Mouse (Mus musculus) hindbrain, embryonic 14.5 days (tissue): ENCODE data around the gene Cdk15. TPM values are rescaled to one million over a fixed set of nuclear protein-coding genes. Genes with fewer than 3 reads are reported as not detected.
A peak's percentile ranks its signal among the peaks of the same experiment; 100 is the strongest.

Experiments
- ATAC-seq: fragments of 200-750 bp; cut with Nextera tagmentation; 2 replicates; pipeline ENCODE4 v1.8.0; 2017; ENCODE audit warnings: moderate number of reproducible peaks, mild to moderate bottlenecking, moderate TSS enrichment, moderate library complexity; ENCODE audit not compliant: low FRiP score
- DNase-seq: peaks from one replicate; pipeline ENCODE4 v3.0.0-alpha.2; 2015; ENCODE audit warnings: low spot score
- H3K27ac ChIP-seq: fragments of 300-500 bp; sonication (generic); 2 replicates; pipeline ENCODE4 v1.5.1; 2014; ENCODE audit warnings: mild to moderate bottlenecking, moderate library complexity
- H3K27me3 ChIP-seq: fragments of 300-500 bp; sonication (generic); 2 replicates; pipeline ENCODE4 v1.6.1; 2014; ENCODE audit warnings: mild to moderate bottlenecking, low read length, mixed read lengths; ENCODE audit not compliant: control insufficient read depth, insufficient read depth
- H3K36me3 ChIP-seq: fragments of 300-500 bp; sonication (generic); replicated peaks from 2 replicates; pipeline ENCODE4 v1.6.1; 2014; ENCODE audit not compliant: control insufficient read depth, insufficient read depth
- H3K4me1 ChIP-seq: fragments of 300-500 bp; sonication (generic); replicated peaks from 2 replicates; pipeline ENCODE4 v1.6.1; 2014; ENCODE audit warnings: antibody characterized with exemption, low read length, mixed read lengths; ENCODE audit not compliant: control insufficient read depth, insufficient read depth
- H3K4me2 ChIP-seq: fragments of 300-500 bp; sonication (generic); replicated peaks from 2 replicates; pipeline ENCODE4 v1.6.1; 2014; ENCODE audit warnings: mild to moderate bottlenecking, moderate library complexity
- H3K4me3 ChIP-seq: fragments of 300-500 bp; sonication (generic); replicated peaks from 2 replicates; pipeline ENCODE4 v1.5.1; 2014; ENCODE audit warnings: mild to moderate bottlenecking, low read length
- H3K9ac ChIP-seq: fragments of 300-500 bp; sonication (generic); 2 replicates; pipeline ENCODE4 v1.6.1; 2014
- H3K9me3 ChIP-seq: fragments of 300-500 bp; sonication (generic); 2 replicates; pipeline ENCODE4 v1.6.1; 2016; ENCODE audit warnings: low read length; ENCODE audit not compliant: control insufficient read depth
- WGBS: fragments of 180-500 bp; shearing (Covaris S2); extraction: QIAGEN DNeasy Blood & Tissue Kit; methylation state at CpG from one replicate; pipeline ENCODE4 v1.1.7; 2014; 5-methylcytosine and 5-hydroxymethylcytosine counted together
- polyA plus RNA-seq: library from polyadenylated mRNA; unstranded; fragments of >200 nt; fragmentation: Nextera tagmentation; extraction: Ambion mirVana; gene quantifications from 2 replicates; pipeline ENCODE4 v1.2.1, GENCODE M21; 2014

The Cdk15 gene
- polyA plus RNA-seq, 1 experiment from 2014 or later: 0.88 TPM

DNA sequence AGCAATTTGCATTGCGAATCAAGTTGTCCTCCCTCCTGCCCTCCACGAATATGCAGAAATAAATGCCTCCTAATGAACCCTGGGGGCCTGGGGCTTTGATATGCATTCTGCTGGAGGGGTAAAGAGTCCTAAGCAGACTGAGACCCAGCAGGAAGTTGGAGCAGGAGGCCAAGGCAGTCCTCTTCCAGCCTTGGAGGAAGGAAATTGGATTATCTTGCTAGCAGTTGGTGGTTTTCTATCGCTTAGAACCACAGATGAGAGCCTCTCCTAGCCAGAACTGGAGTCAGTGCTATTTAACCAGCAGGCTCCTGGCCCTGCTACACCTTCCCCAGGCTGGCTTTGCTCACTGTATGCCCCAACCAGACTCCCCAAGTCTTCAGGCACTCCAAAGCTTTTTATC, 119.9 kb downstream of the Cdk15 start:
- H3K4me1 ChIP-seq: 0 out of 2 replicates have a peak, but pooled peaks cover 4% of the 10 kb centered on the region
- no peaks in the 10 kb centered on the region for H3K27me3 ChIP-seq
- H3K9ac ChIP-seq: 0 out of 2 replicates have a peak overlapping the region, but pooled peaks have one; percentile 9
- WGBS: 6% methylated on average over 3 of the region's 3 CpGs
- H3K4me3 ChIP-seq: no peak overlapping the region
- H3K36me3 ChIP-seq: no peaks in the 10 kb centered on the region
- 0 out of 2 replicates have a peak overlapping the region, but pooled peaks have one; percentile 6 for H3K27ac ChIP-seq
- DNase-seq: no peak
- H3K9me3 ChIP-seq: no peaks in the 10 kb centered on the region
- ATAC-seq: peak; percentile 77
- 0 out of 2 replicates have a peak overlapping the region, but pooled peaks have one; percentile 23 for H3K4me2 ChIP-seq

DNA sequence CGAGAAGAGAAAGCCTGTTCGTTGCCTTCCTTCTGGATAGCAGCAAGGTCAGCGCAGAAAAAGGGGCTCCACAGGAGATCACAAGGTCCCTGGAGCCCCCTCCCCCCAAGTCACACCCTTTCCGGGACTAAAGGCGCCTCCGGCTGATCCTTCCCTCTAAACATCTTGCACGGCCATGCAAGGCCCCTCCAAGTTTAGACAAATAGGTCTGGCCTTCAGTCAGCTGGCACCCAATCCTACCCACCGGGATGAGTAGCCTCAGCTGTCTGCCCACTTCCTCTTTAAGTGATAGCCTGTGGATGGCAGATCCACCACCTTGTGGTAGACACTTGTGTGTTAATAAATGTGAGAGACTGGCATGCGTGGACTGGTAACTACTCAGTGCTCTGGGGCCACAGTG, 120.6 kb downstream of the Cdk15 start:
- 81% methylated on average over 9 of the region's 9 CpGs for WGBS
- H3K27ac ChIP-seq: no peak overlapping the region
- DNase-seq (no peak), ATAC-seq (no peak)
- no peaks in the 10 kb centered on the region for H3K27me3 ChIP-seq
- H3K9ac ChIP-seq: no peak overlapping the region
- H3K36me3 ChIP-seq: no peaks in the 10 kb centered on the region
- H3K9me3 ChIP-seq: no peaks in the 10 kb centered on the region
- 0 out of 2 replicates have a peak, but pooled peaks cover 4% of the 10 kb centered on the region for H3K4me1 ChIP-seq
- no peak overlapping the region for H3K4me2 ChIP-seq
- H3K4me3 ChIP-seq: no peak overlapping the region

DNA sequence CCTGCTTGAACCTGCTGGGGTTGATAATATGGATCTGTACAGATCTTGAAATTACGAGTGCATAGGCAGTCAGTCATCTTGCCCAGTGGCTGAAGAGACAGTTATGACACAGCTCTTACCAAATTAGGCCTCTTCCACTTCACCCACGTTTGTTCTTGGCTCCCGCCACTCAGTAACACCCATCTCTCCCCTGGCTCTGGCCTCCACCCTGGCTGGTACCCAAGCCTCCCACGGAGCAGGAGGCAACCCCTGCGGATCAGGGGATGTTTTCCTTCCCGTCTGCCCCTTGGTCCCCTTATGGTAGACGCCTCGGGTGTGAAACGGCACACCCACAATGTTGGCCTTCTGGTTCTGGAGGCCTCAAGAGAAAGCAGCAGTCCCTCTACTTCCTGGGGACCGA, 124.2 kb downstream of the Cdk15 start:
- 75% methylated on average over 10 of the region's 10 CpGs for WGBS

DNA sequence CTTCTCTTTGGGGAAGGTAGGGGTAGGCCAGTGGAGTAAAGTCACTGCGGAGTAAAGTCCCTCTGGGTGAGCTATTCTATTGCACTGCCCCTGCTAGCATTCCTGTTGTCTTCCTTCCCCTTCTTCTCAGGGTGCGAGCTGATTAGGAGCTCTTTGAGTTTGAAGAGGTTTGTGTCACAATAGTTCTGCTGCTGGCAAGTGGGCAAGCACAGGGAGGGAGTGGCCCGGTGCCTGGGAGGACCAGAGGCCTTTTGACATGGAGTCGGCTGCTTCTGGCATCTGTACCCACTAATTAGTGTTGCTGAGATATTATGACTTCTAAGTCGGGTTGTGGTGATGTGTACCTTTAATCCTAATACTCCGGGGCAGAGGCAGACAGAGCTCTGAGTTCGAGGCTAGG, 124.8 kb downstream of the Cdk15 start:
- Histone ChIP-seq H3K4me1 (0 out of 2 replicates have a peak, but pooled peaks cover under 1% of the 10 kb centered on the region), H3K27me3 (no peaks in the 10 kb centered on the region), H3K4me2 (no peak overlapping the region), H3K9ac (no peak overlapping the region), H3K36me3 (no peaks in the 10 kb centered on the region), H3K9me3 (no peaks in the 10 kb centered on the region), H3K27ac (no peak overlapping the region), H3K4me3 (no peak overlapping the region)
- ATAC-seq (no peak), DNase-seq (no peak)
- WGBS: 82% methylated on average over 7 of the region's 7 CpGs

More for the DNA sequence above, 124.2 kb downstream of the Cdk15 start:
- Histone ChIP-seq H3K9me3 (no peaks in the 10 kb centered on the region), H3K27me3 (no peaks in the 10 kb centered on the region), H3K4me2 (no peak overlapping the region), H3K4me1 (0 out of 2 replicates have a peak, but pooled peaks cover 4% of the 10 kb centered on the region), H3K9ac (no peak overlapping the region), H3K36me3 (no peaks in the 10 kb centered on the region), H3K4me3 (no peak overlapping the region), H3K27ac (no peak overlapping the region)
- ATAC-seq: no peak
- no peak for DNase-seq

DNA sequence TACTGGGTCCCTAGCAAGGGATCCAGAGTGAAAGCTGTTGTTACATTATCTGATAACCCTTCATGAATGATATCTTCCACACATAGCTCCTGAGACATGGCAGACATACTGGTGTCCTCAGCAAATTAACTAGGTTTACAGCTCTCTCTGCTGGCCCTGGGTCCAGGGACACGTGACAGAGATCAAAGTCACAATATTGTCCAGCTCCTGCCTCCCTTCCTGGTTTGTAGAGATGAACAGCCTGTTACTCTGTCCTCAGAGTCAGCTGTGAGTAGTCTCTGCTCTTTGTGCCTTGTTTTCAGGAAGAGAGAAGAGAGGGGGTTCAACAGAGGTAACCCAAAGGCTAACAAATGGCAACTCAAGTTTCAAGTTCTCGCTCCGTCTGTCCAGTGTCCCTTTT, 125.8 kb downstream of the Cdk15 start:
- no peaks in the 10 kb centered on the region for H3K27me3 ChIP-seq
- H3K27ac ChIP-seq: no peak overlapping the region
- H3K36me3 ChIP-seq: no peaks in the 10 kb centered on the region
- DNase-seq: no peak
- 90% methylated on average over 3 of the region's 3 CpGs for WGBS
- no peak for ATAC-seq
- no peak overlapping the region for H3K4me3 ChIP-seq
- no peaks in the 10 kb centered on the region for H3K9me3 ChIP-seq
- H3K9ac ChIP-seq: no peak overlapping the region
- 0 out of 2 replicates have a peak, but pooled peaks cover 1% of the 10 kb centered on the region for H3K4me1 ChIP-seq
- no peak overlapping the region for H3K4me2 ChIP-seq

DNA sequence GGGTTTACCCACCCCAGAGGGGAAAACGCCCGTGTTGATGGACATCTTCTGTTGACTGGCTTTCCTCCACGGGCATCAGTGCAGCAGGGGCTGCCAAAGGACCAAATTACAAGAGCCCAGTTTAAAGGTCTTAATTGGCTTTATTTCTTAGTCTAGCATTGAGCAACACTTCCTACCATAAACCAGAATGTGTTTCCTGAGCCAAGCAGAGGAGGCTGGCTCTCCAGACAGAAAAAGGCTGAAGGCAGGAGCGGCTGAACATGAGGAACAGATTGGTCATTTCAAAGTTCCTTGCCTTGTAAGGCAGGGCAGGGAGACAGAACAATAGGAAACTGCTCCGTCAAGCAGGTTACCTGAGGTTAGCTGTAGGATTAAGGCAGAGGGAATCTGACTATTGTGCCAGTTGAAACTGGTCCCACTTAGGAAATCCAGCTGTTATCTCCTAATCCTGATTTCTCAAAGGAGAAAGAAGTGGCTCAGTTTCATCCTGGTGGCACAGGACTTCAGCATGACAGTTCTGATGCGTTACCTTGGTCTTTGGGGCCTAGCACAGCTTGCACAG, 126.4 kb downstream of the Cdk15 start:
- no peak overlapping the region for H3K4me2 ChIP-seq
- ATAC-seq (no peak), DNase-seq (no peak)
- 79% methylated on average over 6 of the region's 6 CpGs for WGBS
- H3K9me3 ChIP-seq: no peaks in the 10 kb centered on the region
- H3K9ac ChIP-seq: no peak overlapping the region
- no peaks in the 10 kb centered on the region for H3K27me3 ChIP-seq
- no peak overlapping the region for H3K4me3 ChIP-seq
- H3K36me3 ChIP-seq: no peaks in the 10 kb centered on the region
- 0 out of 2 replicates have a peak, but pooled peaks cover 5% of the 10 kb centered on the region for H3K4me1 ChIP-seq
- no peak overlapping the region for H3K27ac ChIP-seq

DNA sequence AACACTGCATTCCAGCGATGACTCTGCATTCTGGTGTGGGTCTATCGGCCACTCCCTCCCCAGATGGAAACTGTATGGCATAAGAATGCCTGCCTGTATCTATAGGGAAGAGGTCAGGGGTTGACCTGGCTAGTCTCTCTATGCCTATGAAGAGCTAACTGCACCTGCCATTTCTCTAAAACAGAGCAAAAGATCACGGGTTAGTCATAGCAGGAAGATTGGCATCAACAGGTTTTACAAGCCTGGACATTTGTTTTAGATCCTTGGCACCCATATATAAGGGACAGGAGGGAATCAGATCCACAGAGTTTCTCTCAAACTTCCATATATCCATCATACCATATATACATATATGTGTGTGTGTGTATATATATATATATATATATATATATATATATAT, 127.7 kb downstream of the Cdk15 start:
- Histone ChIP-seq H3K27me3 (no peaks in the 10 kb centered on the region), H3K4me2 (no peak overlapping the region), H3K36me3 (no peaks in the 10 kb centered on the region), H3K9me3 (no peaks in the 10 kb centered on the region), H3K27ac (no peak overlapping the region), H3K4me3 (no peak overlapping the region), H3K4me1 (0 out of 2 replicates have a peak, but pooled peaks cover 5% of the 10 kb centered on the region), H3K9ac (no peak overlapping the region)
- no peak for ATAC-seq
- WGBS: 86% methylated on average over 3 of the region's 3 CpGs
- no peak for DNase-seq

DNA sequence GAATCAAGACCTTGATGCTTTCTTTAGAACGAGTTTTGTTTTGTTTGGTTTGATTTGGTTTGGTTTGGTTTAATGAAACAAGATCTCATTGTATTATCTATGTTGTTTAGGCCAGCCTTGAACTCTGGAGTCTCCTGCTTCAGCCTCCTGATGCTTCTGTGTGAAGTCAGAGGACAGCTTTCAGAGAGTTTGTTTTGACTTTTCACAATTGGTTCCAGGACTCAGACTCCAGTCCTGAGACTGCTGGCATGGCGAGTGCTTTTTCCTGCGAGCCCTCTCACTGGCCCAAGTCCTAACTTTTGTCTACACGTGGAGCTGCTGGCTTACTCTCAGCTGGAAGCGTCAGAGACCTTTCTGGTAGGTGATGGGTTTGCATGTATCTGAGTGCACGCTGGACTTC, 128.9 kb downstream of the Cdk15 start:
- Histone ChIP-seq H3K27me3 (no peaks in the 10 kb centered on the region), H3K4me3 (no peak overlapping the region), H3K4me2 (no peak overlapping the region), H3K9ac (no peak overlapping the region), H3K27ac (no peak overlapping the region), H3K9me3 (no peaks in the 10 kb centered on the region), H3K4me1 (0 out of 2 replicates have a peak, but pooled peaks cover 5% of the 10 kb centered on the region), H3K36me3 (no peaks in the 10 kb centered on the region)
- no peak for ATAC-seq
- WGBS: 81% methylated on average over 6 of the region's 6 CpGs
- no peak for DNase-seq

DNA sequence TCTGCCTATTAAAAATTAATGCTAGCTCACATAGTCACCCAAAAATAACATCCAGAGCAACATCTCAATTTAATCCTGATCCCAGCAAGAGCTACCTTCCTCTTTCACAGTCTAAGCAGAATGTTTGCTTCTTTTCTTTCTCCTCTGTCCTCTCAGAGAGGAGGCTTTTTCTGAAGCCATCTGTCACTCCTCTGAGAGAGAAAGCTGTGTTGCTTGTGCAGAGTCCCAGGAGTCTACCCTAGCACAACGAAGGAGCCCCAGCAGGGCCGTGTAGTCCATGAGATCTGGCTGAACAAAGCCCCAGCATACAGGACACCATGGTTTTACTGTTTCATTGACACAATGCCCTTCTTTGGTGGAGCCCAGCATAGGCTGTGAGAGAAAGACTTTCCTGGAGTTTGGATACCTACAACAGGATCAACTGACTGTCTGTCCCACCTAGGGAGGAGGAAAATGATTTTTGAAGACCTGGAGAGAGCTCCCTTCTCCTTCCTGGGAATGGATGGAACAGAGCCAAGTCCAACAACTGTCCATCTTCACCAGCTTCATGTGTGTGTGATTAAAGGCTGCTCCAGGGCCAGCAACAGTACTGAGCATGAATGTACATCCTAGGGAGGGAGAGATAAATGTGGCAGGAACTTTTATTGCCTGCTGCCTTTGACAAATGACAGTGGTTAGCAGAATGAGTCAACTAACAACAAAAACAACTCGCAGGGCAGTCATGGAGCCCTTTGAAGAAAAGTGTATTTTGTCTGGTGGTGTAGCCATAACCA, 131.0 kb downstream of the Cdk15 start:
- Histone ChIP-seq H3K36me3 (no peaks in the 10 kb centered on the region), H3K4me2 (no peak overlapping the region), H3K9me3 (no peaks in the 10 kb centered on the region), H3K9ac (no peak overlapping the region), H3K4me3 (no peak overlapping the region), H3K27me3 (no peaks in the 10 kb centered on the region), H3K4me1 (0 out of 2 replicates have a peak, but pooled peaks cover 5% of the 10 kb centered on the region), H3K27ac (no peak overlapping the region)
- DNase-seq (no peak), ATAC-seq (no peak)
- 23% methylated on average over 3 of the region's 3 CpGs for WGBS
